Mouse (Mus musculus): Measurements from ENCODE around the gene Enho.

DNA sequence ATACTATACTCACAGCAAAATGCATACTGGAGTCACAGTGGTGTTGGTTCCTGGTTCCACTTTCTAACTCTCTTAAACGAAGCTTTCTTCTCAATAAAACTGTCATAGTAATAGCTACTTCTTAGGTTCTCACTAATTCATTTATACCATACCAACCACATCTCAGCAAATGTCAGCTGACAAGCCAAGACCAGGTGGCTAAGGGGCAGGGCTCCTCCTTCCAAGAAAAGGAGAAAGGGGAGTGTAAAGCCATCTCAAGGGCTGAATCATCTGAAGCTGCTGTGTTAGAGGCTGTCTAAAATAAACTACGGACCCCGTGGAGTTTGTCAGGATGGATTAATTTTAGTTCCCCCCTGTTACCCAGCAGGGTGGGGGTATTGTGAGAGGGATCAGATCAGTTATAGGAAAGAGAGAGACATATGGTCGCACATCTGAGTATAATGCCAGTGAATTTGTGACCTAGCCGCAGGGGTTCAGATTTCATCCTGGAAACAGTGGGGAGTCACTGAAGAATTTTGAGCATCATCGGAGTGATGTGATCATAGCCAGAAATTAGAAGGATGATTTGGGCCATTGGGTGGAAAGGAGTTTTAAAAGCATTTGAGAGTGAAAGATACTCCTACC is 1.2 kb upstream of the Enho start:
- no peak for TF ChIP-seq GATA1 (IDR thresholded peaks at IDR 0.05; ENCODE audit: borderline replicate concordance, low read length)
- no peak for TF ChIP-seq FLI1 (IDR thresholded peaks at IDR 0.05; ENCODE audit: low read length)

Measured in megakaryocyte, embryonic 14.5 days (primary cell).